Mouse (Mus musculus): ENCODE results near the gene Olfr56. TPM values are rescaled to one million over a fixed set of nuclear protein-coding genes. Genes with fewer than 3 reads are reported as not detected.
"Not testable (repeated sequence)": the region's sequence is repeated elsewhere in the genome, so short reads cannot be mapped to it uniquely, and the experiment has no call there.

Gene Olfr56
- 0.21 TPM in 1 of 2 replicates, not detected in the other for polyA plus RNA-seq (2012; ENCODE audit: insufficient read depth, low replicate concordance)

GRCm38 (mm10) chr11:48978240-48978939 lies at the start of gene Olfr56:
Olfr56 (plus strand) TSS chr11:48978889.
- not testable (repeated sequence) for H3K36me3 ChIP-seq (replicated peaks; ENCODE audit: low read length); H3K4me3 ChIP-seq (replicated peaks); H3K4me1 ChIP-seq; H3K27me3 ChIP-seq (replicated peaks); H3K9me3 ChIP-seq

GRCm38 (mm10) chr11:48933422-48933821 lies 45.3 kb upstream of the Olfr56 start:
- not testable (repeated sequence) for H3K4me1 ChIP-seq; H3K9me3 ChIP-seq; H3K27me3 ChIP-seq (replicated peaks); H3K4me3 ChIP-seq (replicated peaks); H3K36me3 ChIP-seq (replicated peaks; ENCODE audit: low read length)

DNA sequence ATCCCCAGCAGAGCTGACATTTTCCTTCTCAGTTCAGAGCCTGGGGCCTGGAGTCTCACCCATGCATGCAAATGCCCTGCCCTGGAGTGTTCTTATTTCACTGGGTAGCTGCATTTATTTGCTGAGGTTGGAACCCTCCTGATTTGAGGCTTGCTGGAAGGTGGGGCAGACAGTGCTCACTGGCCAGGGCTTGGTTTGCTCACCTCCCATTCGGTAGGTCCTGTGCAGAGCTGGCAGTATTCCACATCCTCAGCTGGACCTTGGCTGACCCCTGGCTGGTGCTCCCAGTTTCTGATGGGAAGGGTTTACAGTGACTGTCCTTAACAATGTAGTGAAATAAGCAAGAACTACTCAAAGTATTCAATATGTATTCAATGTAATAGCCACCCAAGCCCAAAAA lies 44.8 kb upstream of the Olfr56 start:
- H3K9me3 ChIP-seq; H3K36me3 ChIP-seq (replicated peaks; ENCODE audit: low read length); H3K4me1 ChIP-seq; H3K4me3 ChIP-seq (replicated peaks); H3K27me3 ChIP-seq (replicated peaks): not testable (repeated sequence)

GRCm38 (mm10) chr11:48935291-48935690 lies 43.4 kb upstream of the Olfr56 start:
- not testable (repeated sequence) for H3K4me3 ChIP-seq (replicated peaks); H3K27me3 ChIP-seq (replicated peaks); H3K4me1 ChIP-seq; H3K9me3 ChIP-seq; H3K36me3 ChIP-seq (replicated peaks; ENCODE audit: low read length)

DNA sequence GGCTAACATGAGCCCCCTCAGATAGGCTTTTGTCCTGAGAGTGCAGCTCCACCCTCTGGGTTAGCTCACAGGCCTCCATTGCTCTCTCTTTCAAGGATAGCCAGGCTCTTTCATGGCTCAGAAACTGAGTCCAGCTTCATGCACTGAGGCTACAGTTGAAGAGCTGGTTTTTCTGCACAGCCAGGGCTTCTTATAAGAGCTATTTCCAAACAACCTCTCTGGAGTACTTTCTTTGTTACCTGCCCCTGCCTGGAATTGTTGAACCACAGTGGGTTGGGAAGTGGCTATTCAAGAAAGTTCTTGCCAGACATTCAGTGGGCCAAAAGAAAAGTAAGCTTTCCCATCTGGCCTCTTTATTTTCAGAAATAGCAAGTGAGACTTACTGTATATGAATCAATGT lies 39.4 kb upstream of the Olfr56 start:
- not testable (repeated sequence) for H3K4me3 ChIP-seq (replicated peaks); H3K36me3 ChIP-seq (replicated peaks; ENCODE audit: low read length); H3K4me1 ChIP-seq; H3K9me3 ChIP-seq; H3K27me3 ChIP-seq (replicated peaks)

GRCm38 (mm10) chr11:48946090-48946489 lies 32.6 kb upstream of the Olfr56 start, which contains the start of gene Psme2b:
Psme2b (minus strand) TSS chr11:48946190.
- not testable (repeated sequence) for H3K4me3 ChIP-seq (replicated peaks); H3K36me3 ChIP-seq (replicated peaks; ENCODE audit: low read length); H3K4me1 ChIP-seq; H3K27me3 ChIP-seq (replicated peaks); H3K9me3 ChIP-seq

- not testable (repeated sequence) for H3K4me1 ChIP-seq; H3K27me3 ChIP-seq (replicated peaks); H3K9me3 ChIP-seq; H3K36me3 ChIP-seq (replicated peaks; ENCODE audit: low read length); H3K4me3 ChIP-seq (replicated peaks)
These were observed 4.0 kb upstream of the Olfr56 start for GRCm38 (mm10) chr11:48974686-48975085.

DNA sequence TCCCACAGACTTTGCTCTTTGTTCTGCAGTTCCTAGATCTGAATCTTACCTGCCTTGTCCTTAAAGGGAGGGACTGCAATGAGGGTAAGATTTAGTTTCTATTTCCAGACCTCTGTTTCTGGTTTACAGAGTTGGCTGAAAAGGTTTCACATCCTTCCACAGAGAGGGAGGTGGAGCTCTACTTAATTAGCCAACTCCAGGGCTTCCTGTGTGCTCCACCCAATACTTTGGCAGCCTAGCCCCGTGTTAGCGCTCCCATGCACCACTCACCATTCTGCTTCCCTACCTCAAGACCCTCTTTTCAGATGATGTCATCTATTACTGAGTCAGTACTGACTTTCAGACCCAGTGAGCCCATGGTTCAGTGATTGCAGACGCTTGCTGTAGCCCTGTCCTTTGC lies 562 bp downstream of the Olfr56 start, which contains the start of gene 9930111J21Rik1:
9930111J21Rik1 (minus strand) TSS at position 148 of the 400 bp plus-strand sequence.
- not testable (repeated sequence) for H3K4me3 ChIP-seq (replicated peaks); H3K27me3 ChIP-seq (replicated peaks); H3K4me1 ChIP-seq; H3K36me3 ChIP-seq (replicated peaks; ENCODE audit: low read length); H3K9me3 ChIP-seq

GRCm38 (mm10) chr11:48980052-48980451 lies 1.4 kb downstream of the Olfr56 start:
- H3K4me1 ChIP-seq; H3K36me3 ChIP-seq (replicated peaks; ENCODE audit: low read length); H3K9me3 ChIP-seq; H3K27me3 ChIP-seq (replicated peaks); H3K4me3 ChIP-seq (replicated peaks): not testable (repeated sequence)

DNA sequence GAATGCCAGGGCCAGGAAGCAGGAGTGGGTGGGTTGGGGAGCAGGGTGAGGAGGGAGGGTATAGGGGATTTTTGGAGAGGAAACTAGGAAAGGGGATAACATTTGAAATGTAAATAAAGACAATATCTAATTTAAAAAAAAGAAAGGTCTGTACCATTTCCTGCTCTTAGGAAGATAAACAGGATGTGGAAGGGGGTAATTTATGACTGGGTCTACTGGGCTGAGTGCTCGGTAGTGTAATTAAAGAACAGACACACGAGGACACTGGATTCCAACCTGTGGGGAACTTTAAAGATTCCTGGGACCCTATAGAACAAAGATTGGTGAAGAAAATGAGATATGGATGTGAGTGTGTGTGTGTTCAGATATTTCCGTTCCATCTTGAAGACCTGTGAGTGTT lies 4.2 kb downstream of the Olfr56 start:
- H3K27me3 ChIP-seq (replicated peaks) = not testable (repeated sequence)

GRCm38 (mm10) chr11:48988219-48988618 lies 9.5 kb downstream of the Olfr56 start:
- not testable (repeated sequence) for H3K36me3 ChIP-seq (replicated peaks; ENCODE audit: low read length); H3K27me3 ChIP-seq (replicated peaks); H3K4me3 ChIP-seq (replicated peaks); H3K9me3 ChIP-seq
- H3K4me1 ChIP-seq = peaks cover 15% of the 10 kb centered on the region

More for the DNA sequence above, 4.2 kb downstream of the Olfr56 start:
- not testable (repeated sequence) for H3K4me1 ChIP-seq; H3K9me3 ChIP-seq; H3K36me3 ChIP-seq (replicated peaks; ENCODE audit: low read length); H3K4me3 ChIP-seq (replicated peaks)

- H3K36me3 ChIP-seq (replicated peaks; ENCODE audit: low read length); H3K4me3 ChIP-seq (replicated peaks); H3K27me3 ChIP-seq (replicated peaks); H3K9me3 ChIP-seq: not testable (repeated sequence)
- H3K4me1 ChIP-seq = peaks cover 30% of the 10 kb centered on the region
These were observed 11.3 kb downstream of the Olfr56 start for GRCm38 (mm10) chr11:48989981-48990380.

GRCm38 (mm10) chr11:48991740-48992520 lies 13.2 kb downstream of the Olfr56 start, which contains the start of gene Gm12185:
Gm12185 (minus strand) TSS chr11:48992226.
- not testable (repeated sequence) for H3K9me3 ChIP-seq; H3K36me3 ChIP-seq (replicated peaks; ENCODE audit: low read length); H3K4me3 ChIP-seq (replicated peaks); H3K27me3 ChIP-seq (replicated peaks)
- H3K4me1 ChIP-seq = peaks cover 36% of the 10 kb centered on the region

GRCm38 (mm10) chr11:48993296-48993695 lies 14.6 kb downstream of the Olfr56 start:
- H3K27me3 ChIP-seq (replicated peaks); H3K36me3 ChIP-seq (replicated peaks; ENCODE audit: low read length); H3K4me3 ChIP-seq (replicated peaks); H3K9me3 ChIP-seq: not testable (repeated sequence)
- H3K4me1 ChIP-seq = peaks cover 33% of the 10 kb centered on the region

GRCm38 (mm10) chr11:48994018-48994417 lies 15.3 kb downstream of the Olfr56 start, which contains the start of gene Tgtp1:
Tgtp1 (minus strand) TSS chr11:48994172.
- not testable (repeated sequence) for H3K4me3 ChIP-seq (replicated peaks)

GRCm38 (mm10) chr11:49000411-49000810 lies 21.7 kb downstream of the Olfr56 start:
- peaks cover 19% of the 10 kb centered on the region for H3K4me1 ChIP-seq
- H3K27me3 ChIP-seq (replicated peaks) = not testable (repeated sequence)

More at GRCm38 (mm10) chr11:48994018-48994417, 15.3 kb downstream of the Olfr56 start, which contains the start of gene Tgtp1:
- H3K27me3 ChIP-seq (replicated peaks); H3K36me3 ChIP-seq (replicated peaks; ENCODE audit: low read length); H3K9me3 ChIP-seq: not testable (repeated sequence)
- H3K4me1 ChIP-seq = peaks cover 33% of the 10 kb centered on the region

More at GRCm38 (mm10) chr11:49000411-49000810, 21.7 kb downstream of the Olfr56 start:
- H3K9me3 ChIP-seq; H3K36me3 ChIP-seq (replicated peaks; ENCODE audit: low read length); H3K4me3 ChIP-seq (replicated peaks): not testable (repeated sequence)
